Mouse (Mus musculus): ENCODE results near the gene Stx7.

GRCm38 (mm10) chr10:24210075-24210474 lies 61.0 kb downstream of the Stx7 start:
- TF ChIP-seq POLR2A (IDR thresholded peaks at IDR 0.05; ENCODE audit: control insufficient read depth, extremely low read depth, insufficient read depth, low read length, poor library complexity) (no peak), CTCF (IDR thresholded peaks at IDR 0.05; ENCODE audit: borderline replicate concordance, control insufficient read depth, extremely low read depth, insufficient read depth, low read length, poor library complexity) (no peak)
